Mouse (Mus musculus): ENCODE measurements around the gene Oxct2b.
"Not testable (repeated sequence)": the region's sequence is repeated elsewhere in the genome, so short reads cannot be mapped to it uniquely, and the experiment has no call there.

DNA sequence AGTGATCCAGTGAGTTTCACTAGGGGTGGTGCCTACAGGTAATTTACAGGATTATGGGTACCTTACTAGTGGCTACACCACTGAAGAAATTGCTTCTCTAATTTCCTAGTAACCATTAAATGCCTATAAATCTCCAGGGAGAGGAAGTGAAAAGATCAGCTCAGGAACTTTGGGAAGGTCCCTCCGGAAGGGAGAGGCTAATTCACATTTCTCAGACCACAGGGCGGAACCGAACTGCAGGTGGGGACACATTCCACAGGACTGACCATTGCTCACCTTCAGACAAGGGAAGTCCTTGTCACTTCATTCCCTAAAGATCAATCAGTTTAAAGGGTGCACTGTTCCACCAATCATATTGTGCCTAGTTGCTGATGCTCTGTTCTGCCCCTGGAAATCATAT, 45.2 kb downstream of the Oxct2b start:
- TF ChIP-seq POLR2A (IDR thresholded peaks at IDR 0.05; ENCODE audit: low read depth, low read length); CTCF (IDR thresholded peaks at IDR 0.05; ENCODE audit: extremely low read depth, insufficient read length, insufficient replicate concordance, low read depth, low read length): not testable (repeated sequence)

Measured in small intestine, adult 2 months (tissue).